Mouse (Mus musculus) heart, postnatal 10 days (tissue): ENCODE results near the gene Dab2. TPM values are rescaled to one million over a fixed set of nuclear protein-coding genes. Genes with fewer than 3 reads are reported as not detected.

ENCODE experiments used
- DNase-seq, 2 experiments: peaks; one replicate each; pipeline ENCODE4 v3.0.0; 2021
- intact Hi-C: fragments of 180-260 bp; cut with DNase I; formaldehyde crosslinking; loops from one replicate; pipeline ENCODE4 v1.15.1; 2025
- total RNA-seq, 2 experiments: library from RNA; stranded (reverse); gene quantifications; 2 replicates each; pipeline ENCODE4 v1.2.3; 2021

Gene Dab2
- total RNA-seq: 10 to 100 TPM; 42.4 to 50.6 TPM

DNA sequence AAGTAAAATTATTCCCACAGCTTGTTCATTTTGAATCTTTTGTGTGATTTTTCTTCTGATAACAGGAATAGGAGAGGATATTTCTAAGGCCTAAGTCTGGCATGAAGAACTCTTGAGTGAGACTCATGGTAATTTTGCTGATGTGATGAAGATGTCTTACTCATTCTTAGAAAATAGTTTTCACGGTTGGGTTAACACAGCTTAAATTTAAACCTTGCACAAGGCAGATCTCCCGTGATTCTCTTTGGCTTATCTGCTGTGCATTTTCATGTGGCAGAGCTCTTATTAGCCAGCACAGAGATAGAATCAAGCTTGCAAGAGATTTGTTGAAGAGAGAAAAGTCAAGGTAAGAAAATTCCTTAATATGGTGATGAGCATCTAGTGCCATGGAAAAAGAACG is at the start of gene Dab2:
Gene Dab2, plus strand, starts transcription at position 235 of the 400 bp plus-strand sequence.
- intact Hi-C loops: no loop called here
- no peak for DNase-seq

- DNase-seq: no peak
Observed at GRCm38 (mm10) chr15:6253471-6253870, 46.1 kb upstream of the Dab2 start.

DNA sequence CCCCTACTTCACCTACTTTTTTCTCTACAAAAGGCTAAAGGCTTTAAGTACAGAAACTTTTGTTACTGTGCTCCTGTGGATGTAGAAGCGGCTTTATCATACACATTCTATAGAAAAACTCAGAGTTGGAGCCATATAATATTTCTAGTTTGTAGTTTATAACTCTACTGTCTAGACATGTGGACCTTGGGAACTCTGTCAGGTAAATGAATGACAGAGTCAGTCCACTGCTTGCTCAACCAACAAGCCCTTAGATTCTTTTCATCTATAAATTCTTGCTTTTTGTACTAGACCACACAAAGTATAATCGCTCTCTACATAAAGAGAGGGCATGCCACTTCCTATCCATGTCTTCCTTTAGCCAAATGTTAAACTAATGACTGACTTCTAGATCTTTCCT is 45.2 kb upstream of the Dab2 start:
- intact Hi-C loops: no loop called here

More at GRCm38 (mm10) chr15:6253471-6253870, 46.1 kb upstream of the Dab2 start:
- intact Hi-C loops: no loop called here

GRCm38 (mm10) chr15:6257049-6257448 is 42.5 kb upstream of the Dab2 start:
- no peak for DNase-seq
- intact Hi-C loops: no loop called here

More for the DNA sequence above, 45.2 kb upstream of the Dab2 start:
- no peak for DNase-seq

GRCm38 (mm10) chr15:6259957-6260740 is 39.4 kb upstream of the Dab2 start:
- intact Hi-C loops: loop anchor here (5.0 kb wide), 1 partner anchor 127 kb away; no protein-coding TSS in a partner anchor
- peak; percentile 37 to 41 for DNase-seq

- intact Hi-C loops: loop anchor here (5.0 kb wide), 1 partner anchor 126 kb away; no protein-coding TSS in a partner anchor
- DNase-seq: peak; percentile 28 to 36
Observed at GRCm38 (mm10) chr15:6260741-6261430, 38.7 kb upstream of the Dab2 start.

DNA sequence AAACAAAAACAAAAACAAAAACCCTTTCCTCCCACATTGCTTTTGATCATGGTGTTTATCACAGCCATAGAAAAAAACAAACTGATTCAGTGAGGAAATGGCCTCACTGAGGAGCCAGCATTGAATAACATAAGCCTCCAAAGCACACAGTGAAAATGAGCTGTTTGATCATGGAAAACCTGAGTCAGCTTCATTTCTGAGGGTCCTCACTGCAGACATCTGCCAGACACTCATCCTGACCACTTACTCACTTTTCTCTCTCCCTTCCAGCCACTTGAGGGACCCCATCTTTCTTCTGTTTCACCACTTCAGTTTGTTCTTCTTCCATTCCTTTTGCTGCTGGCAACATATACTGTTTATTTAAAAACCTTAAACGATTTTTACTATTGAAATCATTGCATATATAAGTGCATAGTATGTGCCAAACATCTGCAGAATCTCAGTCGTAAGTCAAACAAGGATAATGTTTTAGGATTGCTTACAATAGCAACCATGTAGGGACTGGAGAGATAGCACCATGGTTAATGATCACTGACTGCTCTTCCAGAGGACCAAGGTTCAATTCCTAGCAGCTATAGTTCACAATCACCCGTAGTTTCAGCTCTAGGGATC is 32.3 kb upstream of the Dab2 start:
- intact Hi-C loops: no loop called here
- DNase-seq: no peak

- intact Hi-C loops: loop anchor here (2.0 to 5.0 kb wide), 2 partner anchors 40 to 108 kb away; no protein-coding TSS in a partner anchor
- peak; percentile 70 for DNase-seq
Observed at GRCm38 (mm10) chr15:6278606-6279468, 20.8 kb upstream of the Dab2 start.

DNA sequence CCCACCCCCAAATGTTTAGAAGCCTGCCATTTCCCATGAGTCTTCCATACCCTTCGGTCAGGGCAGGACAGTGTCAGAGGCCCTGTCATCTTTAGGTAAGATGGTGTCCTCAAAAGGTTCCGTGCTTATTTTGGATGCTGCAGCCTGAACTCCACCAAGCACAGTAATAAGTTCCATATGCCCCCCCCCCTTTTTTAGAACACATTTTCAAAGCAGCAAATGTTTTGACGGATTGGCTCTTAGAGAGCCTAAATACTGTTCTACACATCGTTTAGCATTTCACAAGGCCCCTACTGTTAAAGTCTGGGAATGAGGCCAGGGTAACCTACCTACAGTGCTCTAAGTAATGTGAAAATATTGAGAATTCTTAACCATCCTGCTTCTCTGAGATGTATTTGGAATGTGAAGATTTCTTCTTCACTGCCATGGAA is 19.6 kb upstream of the Dab2 start:
- intact Hi-C loops: no loop called here
- DNase-seq: no peak

DNA sequence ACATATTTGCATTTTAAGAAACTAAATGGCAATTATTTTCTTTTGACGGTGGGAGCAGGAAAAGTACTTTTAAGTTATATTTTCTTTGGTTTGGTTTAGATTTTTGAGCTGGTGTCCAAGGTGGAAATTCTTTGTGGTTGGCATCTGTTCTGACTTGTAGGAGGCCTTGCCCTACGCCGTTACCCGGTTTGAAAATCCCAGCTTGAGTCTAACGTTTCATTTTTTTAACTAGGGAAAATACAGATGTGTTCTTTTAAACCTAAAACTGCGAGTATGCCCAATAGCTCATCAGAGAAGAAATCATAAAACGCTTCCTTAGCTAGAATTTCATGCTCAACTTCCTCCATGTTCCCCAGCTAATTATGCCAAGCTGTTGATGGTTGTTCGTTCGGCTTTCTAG is 16.3 kb upstream of the Dab2 start:
- intact Hi-C loops: no loop called here
- no peak for DNase-seq

DNA sequence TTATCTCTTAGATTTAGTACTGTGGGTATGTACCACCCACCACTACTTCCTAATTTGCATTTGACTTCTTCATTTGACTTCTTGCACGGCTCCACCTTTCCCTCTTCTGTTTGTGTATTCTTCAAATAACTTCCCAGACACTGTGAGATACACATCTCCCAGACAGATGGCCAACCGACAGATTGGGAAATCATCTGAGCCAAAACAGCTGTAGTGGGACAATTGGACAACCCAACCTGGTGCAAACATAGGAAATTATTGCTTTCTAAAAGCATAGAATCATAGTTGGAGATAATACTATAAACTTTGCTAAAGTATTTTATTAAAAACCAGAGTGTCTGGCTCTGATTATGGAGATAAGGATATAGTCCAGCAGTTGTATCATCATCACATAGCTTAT is 3.5 kb upstream of the Dab2 start:
- no peak for DNase-seq
- intact Hi-C loops: no loop called here

DNA sequence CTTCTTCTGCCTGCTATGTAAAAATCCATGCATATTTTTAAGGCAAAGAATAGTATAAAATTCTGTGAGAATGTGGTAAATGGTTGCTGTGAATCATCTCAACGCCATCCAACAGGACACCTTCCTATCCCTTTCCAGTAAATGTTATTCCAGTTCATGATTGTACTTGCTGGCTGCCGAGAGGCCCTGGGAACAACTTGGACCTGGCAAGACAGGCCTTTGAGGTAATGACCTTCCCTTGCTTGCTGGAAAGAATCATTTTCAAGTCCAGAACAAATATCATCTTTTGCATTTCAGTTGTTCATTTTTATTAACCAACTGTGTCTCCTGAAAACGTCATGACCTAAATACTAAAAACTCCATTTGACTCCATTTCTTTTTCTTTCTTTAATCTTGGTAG is 862 bp upstream of the Dab2 start:
- DNase-seq: no peak

DNA sequence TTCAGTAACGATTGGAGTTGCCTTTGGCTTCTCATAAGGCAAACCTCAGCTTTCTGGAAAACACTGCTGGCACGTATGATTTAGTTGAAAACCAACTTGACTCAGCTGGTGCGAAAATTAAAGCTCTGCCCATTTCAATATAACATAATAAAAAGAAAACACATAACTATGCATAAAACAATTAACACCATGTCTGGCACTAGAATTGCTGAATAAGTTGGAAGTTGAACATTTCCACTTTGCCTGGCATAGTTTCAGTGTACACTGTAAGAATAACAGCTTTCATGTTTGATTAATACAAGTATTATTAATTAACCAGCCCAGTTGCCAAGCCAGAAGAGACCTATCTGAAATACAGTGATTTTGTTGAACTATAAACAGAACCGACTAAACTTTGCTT is 2.6 kb downstream of the Dab2 start:
- intact Hi-C loops: no loop called here
- DNase-seq: no peak

More for the DNA sequence above, 862 bp upstream of the Dab2 start:
- intact Hi-C loops: no loop called here

- no peak for DNase-seq
- intact Hi-C loops: no loop called here
Observed at GRCm38 (mm10) chr15:6303822-6304221, 4.2 kb downstream of the Dab2 start.

- intact Hi-C loops: no loop called here
- no peak for DNase-seq
Observed at GRCm38 (mm10) chr15:6309633-6310032, 10.0 kb downstream of the Dab2 start.

GRCm38 (mm10) chr15:6310417-6310816 is 10.8 kb downstream of the Dab2 start:
- no peak for DNase-seq
- intact Hi-C loops: no loop called here

GRCm38 (mm10) chr15:6312396-6312795 is 12.8 kb downstream of the Dab2 start:
- intact Hi-C loops: no loop called here
- DNase-seq: no peak

DNA sequence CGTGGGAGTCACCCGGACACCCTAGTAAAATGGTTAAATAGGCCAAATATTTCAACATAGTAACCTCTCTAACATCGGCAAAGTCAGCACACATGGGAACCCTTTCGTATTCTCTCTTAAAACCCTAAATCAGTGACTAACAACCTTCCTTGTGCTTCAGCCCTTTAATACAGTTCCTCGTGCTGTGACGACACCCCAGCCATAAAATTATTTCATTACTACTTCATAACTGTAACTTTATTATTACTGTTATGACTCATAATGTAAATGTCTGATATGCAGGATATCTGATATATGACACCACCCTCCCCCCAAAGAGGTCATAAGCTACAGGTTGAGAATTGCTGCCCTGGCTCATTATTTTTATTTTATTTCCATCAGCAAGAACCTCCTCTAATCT is 19.8 kb downstream of the Dab2 start:
- intact Hi-C loops: no loop called here

GRCm38 (mm10) chr15:6320501-6320900 is 20.9 kb downstream of the Dab2 start:
- DNase-seq: no peak
- intact Hi-C loops: no loop called here

More for the DNA sequence above, 19.8 kb downstream of the Dab2 start:
- DNase-seq: no peak

- DNase-seq: no peak
Observed at GRCm38 (mm10) chr15:6321263-6321662, 21.7 kb downstream of the Dab2 start.

More at GRCm38 (mm10) chr15:6321263-6321662, 21.7 kb downstream of the Dab2 start:
- intact Hi-C loops: no loop called here
